Comparison of ENCODE assay signal across 24 mouse cellular contexts in the genomic region with DNA sequence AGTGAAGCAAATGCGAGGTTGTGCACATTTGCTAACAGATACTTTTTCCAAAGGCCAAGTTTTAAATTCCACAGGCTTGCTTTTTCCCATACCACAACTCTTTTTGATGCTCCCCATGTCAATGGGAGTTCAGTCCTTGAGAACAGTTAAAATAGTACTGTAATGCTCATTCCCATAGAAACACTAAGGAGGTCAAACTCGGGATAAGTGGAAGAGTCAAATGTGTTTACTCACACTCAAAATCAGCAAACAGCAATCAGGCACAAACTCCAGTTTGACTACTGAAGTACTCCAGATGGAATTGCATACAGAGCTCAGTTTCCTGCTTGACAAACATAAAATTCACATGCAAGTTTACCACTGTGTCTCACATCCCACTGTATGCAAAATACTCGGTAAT.
DNase-seq lines count a peak whose midpoint lies in the region; ATAC-seq and TF ChIP-seq lines count a peak whose summit lies in the region.
"Had no signal": no experiment of that assay in that cellular context is flagged by ENCODE, and none has a peak within 500 bp of the region (broad histone marks: within the 10 kb centered on the region; RNA-seq: fewer than 3 reads in every experiment).

No protein-coding gene starts in this region.

- ATAC-seq in lung, embryonic 14.5 days (ENCODE audit: insufficient read depth) = peak; percentile 60
- peak; percentile 80 for ATAC-seq in lung, embryonic 16.5 days (ENCODE audit: low read depth)
- ATAC-seq in forebrain, embryonic 16.5 days = no peak
- ATAC-seq: forebrain, embryonic 14.5 days had no signal

- H3K27me3 ChIP-seq in lung, embryonic 14.5 days (ENCODE audit: insufficient read depth, low read length) = no peaks in the 10 kb centered on the region
- no peaks in the 10 kb centered on the region for H3K27me3 ChIP-seq in lung, embryonic 16.5 days (ENCODE audit: control insufficient read depth, insufficient read depth, low read depth, low read length)
- H3K27me3 ChIP-seq in forebrain, embryonic 16.5 days (replicated peaks; ENCODE audit: control insufficient read depth, insufficient read depth, low read length) = no peaks in the 10 kb centered on the region
- H3K27me3 ChIP-seq: embryonic facial prominence, embryonic 13.5 days; embryonic facial prominence, embryonic 15.5 days; forebrain, embryonic 12.5 days had no signal

- H3K4me2 ChIP-seq in lung, embryonic 14.5 days = no peak overlapping the region
- no peak overlapping the region for H3K4me2 ChIP-seq in lung, embryonic 16.5 days (ENCODE audit: low read depth, low read length)
- no peak overlapping the region for H3K4me2 ChIP-seq in forebrain, embryonic 16.5 days (ENCODE audit: low read length)
- H3K4me2 ChIP-seq: embryonic facial prominence, embryonic 13.5 days; embryonic facial prominence, embryonic 15.5 days; forebrain, embryonic 12.5 days had no signal

- no peak overlapping the region for H3K9ac ChIP-seq in lung, embryonic 14.5 days
- no peak overlapping the region for H3K9ac ChIP-seq in lung, embryonic 16.5 days (ENCODE audit: low read length)
- no peak overlapping the region for H3K9ac ChIP-seq in forebrain, embryonic 16.5 days (replicated peaks; ENCODE audit: low read depth, low read length)
- H3K9ac ChIP-seq: embryonic facial prominence, embryonic 13.5 days; embryonic facial prominence, embryonic 15.5 days; forebrain, embryonic 12.5 days had no signal

- H3K4me1 ChIP-seq in lung, embryonic 14.5 days (ENCODE audit: insufficient read depth) = no peaks in the 10 kb centered on the region
- no peaks in the 10 kb centered on the region for H3K4me1 ChIP-seq in lung, adult 2 months (ENCODE audit: control insufficient read depth, insufficient read depth, low read length)
- no peaks in the 10 kb centered on the region for H3K4me1 ChIP-seq in lung, embryonic 16.5 days (replicated peaks; ENCODE audit: control insufficient read depth, insufficient read depth, low read length)
- no peaks in the 10 kb centered on the region for H3K4me1 ChIP-seq in forebrain, embryonic 16.5 days (replicated peaks; ENCODE audit: control insufficient read depth, insufficient read depth, low read length)
- H3K4me1 ChIP-seq: embryonic facial prominence, embryonic 13.5 days; embryonic facial prominence, embryonic 15.5 days; forebrain, embryonic 10.5 days; forebrain, embryonic 12.5 days had no signal

- DNase-seq in lung, embryonic 14.5 days = peak; percentile 74
- no peak for DNase-seq in lung, adult 2 months
- no peak for DNase-seq in lung, postnatal 4 days
- DNase-seq in lung, postnatal 10 days = peak; percentile 11
- peak; percentile 23 for DNase-seq in lung, postnatal 25 days (ENCODE audit: low spot score)
- no peak for DNase-seq in spleen, postnatal 36 days (ENCODE audit: low spot score in 2 of 2)
- DNase-seq: adrenal gland, adult 2 months; adrenal gland, postnatal 10 days; adrenal gland, postnatal 25 days; cerebellum, adult 11 months; cerebellum, adult 18-20 months; cerebellum, adult 8-10 months; cerebellum, adult 9-11 months; cerebellum, postnatal 14 days; cerebellum, postnatal 36 days; embryo, embryonic 11 days had no signal

- no peak overlapping the region for H3K27ac ChIP-seq in lung, embryonic 14.5 days (ENCODE audit: low read depth)
- no peak overlapping the region for H3K27ac ChIP-seq in lung, embryonic 16.5 days (ENCODE audit: low read length)
- no peak overlapping the region for H3K27ac ChIP-seq in forebrain, embryonic 16.5 days (ENCODE audit: low read length)
- H3K27ac ChIP-seq: embryonic facial prominence, embryonic 13.5 days; embryonic facial prominence, embryonic 15.5 days; forebrain, embryonic 10.5 days; forebrain, embryonic 12.5 days had no signal

- no peak for TF ChIP-seq CTCF in lung, embryonic 14.5 days (IDR thresholded peaks at IDR 0.05; ENCODE audit: low read depth)
- no peak for TF ChIP-seq CTCF in lung, adult 2 months (IDR thresholded peaks at IDR 0.05; ENCODE audit: insufficient read depth, low read length)

- no peaks in the 10 kb centered on the region for H3K9me3 ChIP-seq in lung, embryonic 14.5 days (ENCODE audit: low read depth, low read length)
- H3K9me3 ChIP-seq in lung, embryonic 16.5 days (ENCODE audit: control insufficient read depth, low read length) = no peaks in the 10 kb centered on the region
- no peaks in the 10 kb centered on the region for H3K9me3 ChIP-seq in forebrain, embryonic 16.5 days (ENCODE audit: control insufficient read depth, low read length)
- H3K9me3 ChIP-seq: embryonic facial prominence, embryonic 13.5 days; embryonic facial prominence, embryonic 15.5 days; forebrain, embryonic 10.5 days; forebrain, embryonic 12.5 days had no signal

- no peak for TF ChIP-seq POLR2A in lung, adult 2 months (IDR thresholded peaks at IDR 0.05; ENCODE audit: borderline replicate concordance, extremely low read depth, low read depth, low read length)

- WGBS in lung, embryonic 14.5 days = 51% methylated on average over 3 of the region's 3 CpGs
- 59% methylated on average over 3 of the region's 3 CpGs for WGBS in lung, adult 2 months
- 48% methylated on average over 3 of the region's 3 CpGs for WGBS in lung, embryonic 16.5 days
- WGBS in forebrain, embryonic 16.5 days = 92% methylated on average over 3 of the region's 3 CpGs

- no peak overlapping the region for H3K4me3 ChIP-seq in lung, embryonic 14.5 days (ENCODE audit: low read depth, low read length)
- H3K4me3 ChIP-seq in lung, adult 2 months (replicated peaks; ENCODE audit: extremely low read depth, low read depth, low read length) = no peak overlapping the region
- H3K4me3 ChIP-seq in lung, embryonic 16.5 days (ENCODE audit: low read length) = no peak overlapping the region
- no peak overlapping the region for H3K4me3 ChIP-seq in forebrain, embryonic 16.5 days (replicated peaks; ENCODE audit: low read length)
- H3K4me3 ChIP-seq: embryonic facial prominence, embryonic 13.5 days; embryonic facial prominence, embryonic 15.5 days; erythroblast, embryonic 14.5 days; forebrain, embryonic 10.5 days; forebrain, embryonic 12.5 days had no signal

- no peaks in the 10 kb centered on the region for H3K36me3 ChIP-seq in lung, embryonic 14.5 days (ENCODE audit: insufficient read depth)
- no peaks in the 10 kb centered on the region for H3K36me3 ChIP-seq in lung, embryonic 16.5 days (ENCODE audit: control insufficient read depth, insufficient read depth, low read length)
- no peaks in the 10 kb centered on the region for H3K36me3 ChIP-seq in forebrain, embryonic 16.5 days (ENCODE audit: control insufficient read depth, insufficient read depth)
- H3K36me3 ChIP-seq: embryonic facial prominence, embryonic 13.5 days; embryonic facial prominence, embryonic 15.5 days; forebrain, embryonic 10.5 days; forebrain, embryonic 12.5 days had no signal

Comparison
In these comparisons a context has a peak if more than half of its experiments do, and no peak if none do; other contexts are left out.
1. DNase-seq: peak in lung, embryonic 14.5 days (single experiment), lung, postnatal 10 days (single experiment) and lung, postnatal 25 days (single experiment); none in lung, adult 2 months (single experiment), lung, postnatal 4 days (0 of 2) and spleen, postnatal 36 days (0 of 2).